Mouse (Mus musculus) leukemia stem cell, adult 10-12 weeks (primary cell): ENCODE measurements around the gene Fancf. TPM values are rescaled to one million over a fixed set of nuclear protein-coding genes. Genes with fewer than 3 reads are reported as not detected.

ENCODE experiments used
- polyA plus RNA-seq: library from polyadenylated mRNA; stranded (reverse); fragments of >175 nt; gene quantifications from 2 replicates; pipeline ENCODE4 v1.2.3, GENCODE M21; 2012; ENCODE audit warnings: low replicate concordance

Fancf gene
- polyA plus RNA-seq: 9.0 and 12.8 TPM in 2 replicates

DNA sequence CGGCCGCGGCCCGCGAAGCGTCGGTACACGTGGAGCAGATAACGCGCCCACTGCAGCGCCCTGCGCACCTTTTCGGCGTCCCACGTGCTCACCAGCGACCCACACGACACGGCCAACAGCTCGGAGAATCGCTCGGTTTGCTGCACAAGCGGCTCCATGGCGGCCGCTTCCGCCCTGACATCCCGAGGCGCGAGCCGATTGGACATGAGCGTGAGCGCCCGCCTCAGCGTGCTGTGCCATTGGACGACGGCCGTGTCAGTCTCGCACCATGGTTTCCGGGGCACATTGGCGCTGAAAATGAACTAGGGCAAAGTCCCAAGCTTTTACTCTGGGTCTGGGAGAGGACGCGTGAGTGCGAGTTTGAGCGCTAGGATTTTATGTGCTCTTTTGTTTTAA is at the start of gene Fancf:
Fancf (minus strand) TSS at position 171 of the 396 bp plus-strand sequence.

DNA sequence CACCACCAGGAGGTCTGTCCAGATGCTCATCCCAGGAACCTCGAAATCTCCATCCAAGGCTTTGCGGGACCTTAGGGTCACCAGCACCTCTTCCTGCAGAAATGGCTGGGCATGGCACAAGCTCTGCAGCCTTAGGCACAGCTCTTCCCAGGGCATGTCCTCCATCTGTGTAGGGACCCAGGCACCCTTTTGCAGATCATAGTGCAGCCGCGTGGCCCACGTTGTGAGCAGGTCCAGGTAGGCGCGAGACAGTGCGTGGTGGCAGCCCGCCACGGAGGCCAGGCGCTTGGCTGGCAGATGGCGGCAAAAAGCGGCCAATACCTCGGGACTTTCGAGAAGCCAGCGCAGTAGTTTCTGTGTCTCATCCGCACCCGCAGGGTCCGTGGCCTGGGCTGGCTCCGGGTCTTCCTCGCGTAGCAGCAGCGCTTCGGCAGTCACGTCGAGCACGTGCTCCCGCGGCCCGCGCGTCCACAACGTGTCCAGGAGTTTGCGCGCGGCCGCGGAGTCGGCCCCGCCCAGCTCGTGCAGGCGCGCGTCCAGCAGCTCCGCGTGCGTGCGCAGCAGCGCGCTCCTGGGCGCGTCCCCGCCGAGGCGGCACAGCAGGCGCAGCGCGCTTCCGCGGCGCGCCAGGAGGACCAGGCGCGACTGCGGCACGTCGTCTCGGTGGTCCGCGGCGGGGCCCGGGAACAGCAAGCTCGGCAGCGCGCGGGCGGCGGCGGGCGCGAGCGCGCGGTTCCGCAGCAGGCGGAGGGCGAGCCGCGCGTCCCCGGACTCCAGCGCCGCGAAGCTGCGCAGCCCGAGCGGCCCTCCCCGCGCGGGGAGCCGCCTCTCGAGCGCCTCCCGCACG is 594 bp downstream of the Fancf start, which contains the start of gene Gas2:
Gas2 (plus strand) TSS at position 766 of the 847 bp plus-strand sequence.

Other genes starting within 250 kb of the Fancf start
- gene Slc17a6, start 240.3 kb downstream of the Fancf start, polyA plus RNA-seq: not detected in 2 replicates
- gene Gas2, start 252 bp downstream of the Fancf start, polyA plus RNA-seq: 0.61 and 3.9 TPM in 2 replicates
- 34.3 and 38.0 TPM in 2 replicates for gene Svip, start 143.8 kb upstream of the Fancf start, polyA plus RNA-seq
- not detected in 2 replicates for gene 1700015G11Rik, start 153.5 kb upstream of the Fancf start, polyA plus RNA-seq